Mouse (Mus musculus): ENCODE measurements around the gene Agtrap.

The Agtrap gene

GRCm38 (mm10) chr4:148079212-148079611, 8.6 kb downstream of the Agtrap start:
- DNase-seq (ENCODE audit: extremely low spot score, low spot score) = no peak

- no peak for DNase-seq (ENCODE audit: extremely low spot score, low spot score)
Measured at GRCm38 (mm10) chr4:148075881-148076280, 11.9 kb downstream of the Agtrap start.

- DNase-seq (ENCODE audit: extremely low spot score, low spot score) = peak; percentile 60
Measured at GRCm38 (mm10) chr4:148075259-148075658, 12.6 kb downstream of the Agtrap start.

- no peak for DNase-seq (ENCODE audit: extremely low spot score, low spot score)
Measured at GRCm38 (mm10) chr4:148074521-148075189, 13.2 kb downstream of the Agtrap start.

- no peak for DNase-seq (ENCODE audit: extremely low spot score, low spot score)
Measured at GRCm38 (mm10) chr4:148071508-148071907, 16.3 kb downstream of the Agtrap start.

GRCm38 (mm10) chr4:148069602-148070218, 18.1 kb downstream of the Agtrap start:
- DNase-seq (ENCODE audit: extremely low spot score, low spot score) = no peak

- DNase-seq (ENCODE audit: extremely low spot score, low spot score) = no peak
Measured at GRCm38 (mm10) chr4:148067346-148067745, 20.5 kb downstream of the Agtrap start.

GRCm38 (mm10) chr4:148066401-148066744, 21.5 kb downstream of the Agtrap start:
- no peak for DNase-seq (ENCODE audit: extremely low spot score, low spot score)

- DNase-seq (ENCODE audit: extremely low spot score, low spot score) = no peak
Measured at GRCm38 (mm10) chr4:148065702-148066400, 22.0 kb downstream of the Agtrap start.

- DNase-seq (ENCODE audit: extremely low spot score, low spot score) = no peak
Measured at GRCm38 (mm10) chr4:148061086-148061480, 26.7 kb downstream of the Agtrap start.

- peak; percentile 34 for DNase-seq (ENCODE audit: extremely low spot score, low spot score)
Measured at GRCm38 (mm10) chr4:148060120-148061085, 27.4 kb downstream of the Agtrap start.

- DNase-seq (ENCODE audit: extremely low spot score, low spot score) = no peak
Measured at GRCm38 (mm10) chr4:148058993-148059392, 28.8 kb downstream of the Agtrap start.

- DNase-seq (ENCODE audit: extremely low spot score, low spot score) = no peak
Measured at GRCm38 (mm10) chr4:148058218-148058819, 29.5 kb downstream of the Agtrap start.

GRCm38 (mm10) chr4:148057661-148058209, 30.1 kb downstream of the Agtrap start:
- no peak for DNase-seq (ENCODE audit: extremely low spot score, low spot score)

- DNase-seq (ENCODE audit: extremely low spot score, low spot score) = no peak
Measured at GRCm38 (mm10) chr4:148056801-148057200, 31.0 kb downstream of the Agtrap start.

- DNase-seq (ENCODE audit: extremely low spot score, low spot score) = no peak
Measured at GRCm38 (mm10) chr4:148056246-148056645, 31.6 kb downstream of the Agtrap start.

- no peak for DNase-seq (ENCODE audit: extremely low spot score, low spot score)
Measured at GRCm38 (mm10) chr4:148054961-148055695, 32.7 kb downstream of the Agtrap start.

- no peak for DNase-seq (ENCODE audit: extremely low spot score, low spot score)
Measured at GRCm38 (mm10) chr4:148053417-148053920, 34.4 kb downstream of the Agtrap start.

GRCm38 (mm10) chr4:148052976-148053375, 34.9 kb downstream of the Agtrap start:
- DNase-seq (ENCODE audit: extremely low spot score, low spot score) = no peak

GRCm38 (mm10) chr4:148051886-148052285, 35.9 kb downstream of the Agtrap start:
- DNase-seq (ENCODE audit: extremely low spot score, low spot score) = no peak
